Mouse (Mus musculus): ENCODE measurements around the gene Egfl6. TPM values are rescaled to one million over a fixed set of nuclear protein-coding genes. Genes with fewer than 3 reads are reported as not detected.

The Egfl6 gene
- polyA plus RNA-seq, 1 experiment from 2014 or later: 78.4 TPM

DNA sequence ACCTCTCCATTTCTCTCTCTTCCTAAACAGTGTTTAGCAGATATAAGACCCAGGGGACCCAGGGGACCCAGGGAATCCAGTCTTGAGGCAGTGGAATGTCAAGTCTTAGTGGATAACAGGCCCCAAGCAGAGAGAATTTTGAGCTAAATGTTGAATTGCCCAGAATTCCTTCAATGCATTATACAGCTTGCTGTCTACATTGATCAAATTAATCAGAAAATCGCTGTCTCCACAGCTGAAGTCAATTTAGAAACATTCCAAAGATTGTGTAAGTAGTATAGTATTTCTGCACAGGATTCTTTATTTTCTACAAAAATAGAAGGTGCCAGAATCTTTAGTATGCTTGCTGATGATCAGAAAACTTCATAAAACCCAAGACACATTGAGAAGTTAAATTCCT lies 9.4 kb downstream of the Egfl6 start:
- Histone ChIP-seq H3K36me3 (ENCODE audit: control insufficient read depth, insufficient read depth, low read length) (no peaks in the 10 kb centered on the region), H3K27me3 (replicated peaks; ENCODE audit: control insufficient read depth, insufficient read depth, low read length) (0 out of 2 replicates have a peak, but pooled peaks cover 3% of the 10 kb centered on the region), H3K9ac (ENCODE audit: low read depth, low read length) (no peak overlapping the region), H3K4me1 (ENCODE audit: control insufficient read depth, insufficient read depth, low read length) (no peaks in the 10 kb centered on the region; the same call in 1 of the 2 replicates), H3K9me3 (ENCODE audit: control insufficient read depth, low read length) (no peaks in the 10 kb centered on the region), H3K4me2 (ENCODE audit: low read depth, low read length) (no peak overlapping the region), H3K4me3 (ENCODE audit: low read depth, low read length) (no peak overlapping the region), H3K27ac (replicated peaks; ENCODE audit: low read depth, low read length) (no peak overlapping the region)
- 35% methylated on average over 1 of the region's 1 CpGs for WGBS
- DNase-seq (ENCODE audit: low spot score) (peak; percentile 64), ATAC-seq (ENCODE audit: low read depth) (no peak)

DNA sequence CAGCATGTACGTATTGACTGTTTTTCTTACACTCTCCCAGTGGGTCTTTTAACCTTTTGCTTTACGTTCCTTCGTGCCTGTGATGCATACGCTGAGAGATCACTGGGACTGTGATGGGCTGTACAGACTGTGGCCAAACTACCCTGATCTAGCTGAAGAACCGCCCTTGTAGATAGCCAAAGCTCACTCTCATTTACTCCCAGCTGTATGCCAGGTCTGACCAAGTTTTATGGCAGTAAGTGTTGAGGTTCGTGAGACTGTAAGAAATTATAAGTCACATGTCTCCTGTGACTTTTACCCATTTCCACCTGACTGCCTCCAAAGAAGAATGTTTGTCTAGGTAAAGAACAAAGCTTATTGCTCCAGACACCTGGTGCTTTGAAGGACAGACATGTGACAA lies 19.5 kb downstream of the Egfl6 start:
- Histone ChIP-seq H3K4me3 (ENCODE audit: low read depth, low read length) (no peak overlapping the region), H3K4me1 (ENCODE audit: control insufficient read depth, insufficient read depth, low read length) (no peaks in the 10 kb centered on the region), H3K9ac (ENCODE audit: low read depth, low read length) (no peak overlapping the region), H3K9me3 (ENCODE audit: control insufficient read depth, low read length) (no peaks in the 10 kb centered on the region), H3K4me2 (ENCODE audit: low read depth, low read length) (no peak overlapping the region), H3K27me3 (replicated peaks; ENCODE audit: control insufficient read depth, insufficient read depth, low read length) (peaks cover 8% of the 10 kb centered on the region; the same call in 1 of the 2 replicates), H3K27ac (replicated peaks; ENCODE audit: low read depth, low read length) (no peak overlapping the region; the same call in 1 of the 2 replicates), H3K36me3 (ENCODE audit: control insufficient read depth, insufficient read depth, low read length) (no peaks in the 10 kb centered on the region)
- no peak for DNase-seq (ENCODE audit: low spot score)
- WGBS: 79% methylated on average over 6 of the region's 6 CpGs
- ATAC-seq (ENCODE audit: low read depth): no peak

DNA sequence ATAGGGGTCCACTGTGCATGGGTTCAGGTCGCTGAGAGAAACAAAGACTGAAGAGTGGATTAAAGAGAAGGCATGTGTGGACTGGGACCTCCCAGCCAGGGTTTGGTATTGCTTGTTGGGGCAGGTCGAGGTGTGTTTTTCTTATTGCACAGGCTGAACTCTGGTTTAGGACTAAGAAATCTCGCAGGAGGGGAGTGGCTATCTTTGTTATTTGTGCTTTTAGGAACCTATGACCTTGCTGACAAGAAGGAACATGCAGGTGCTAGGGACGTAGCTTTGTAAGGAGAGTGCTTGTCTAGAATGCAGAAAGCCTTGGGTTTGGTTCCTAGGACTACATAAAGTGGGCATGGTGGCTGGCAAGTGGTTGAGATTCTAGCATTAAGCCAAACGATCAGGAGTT lies 20.1 kb downstream of the Egfl6 start:
- peak overlapping the region; percentile 52; the same call in 1 of the 2 replicates for H3K27ac ChIP-seq (replicated peaks; ENCODE audit: low read depth, low read length)

DNA sequence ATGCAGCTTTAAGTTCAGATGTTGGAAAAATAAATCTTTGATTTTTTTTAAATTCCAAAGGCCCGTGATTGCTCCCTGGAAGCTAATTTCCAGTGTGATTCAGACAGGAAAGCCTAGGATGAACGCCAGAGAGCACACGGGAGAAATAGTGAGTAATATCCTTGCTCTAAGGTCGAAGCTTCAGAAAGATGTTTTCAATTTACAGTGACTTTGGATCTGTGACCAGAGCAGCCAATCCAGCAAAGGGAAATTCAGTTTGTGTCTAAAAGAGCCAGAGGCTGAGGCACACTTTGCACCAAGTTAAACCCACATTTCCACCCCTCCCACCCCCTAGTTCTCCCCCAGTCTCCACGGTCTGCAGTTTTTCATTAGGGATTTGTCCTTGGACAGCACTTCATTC lies 20.6 kb downstream of the Egfl6 start:
- Histone ChIP-seq H3K27me3 (replicated peaks; ENCODE audit: control insufficient read depth, insufficient read depth, low read length) (peaks cover 11% of the 10 kb centered on the region; the same call in 1 of the 2 replicates), H3K9ac (ENCODE audit: low read depth, low read length) (no peak overlapping the region), H3K36me3 (ENCODE audit: control insufficient read depth, insufficient read depth, low read length) (no peaks in the 10 kb centered on the region), H3K27ac (replicated peaks; ENCODE audit: low read depth, low read length) (peak overlapping the region; percentile 52; the same call in 1 of the 2 replicates), H3K4me3 (ENCODE audit: low read depth, low read length) (no peak overlapping the region), H3K4me1 (ENCODE audit: control insufficient read depth, insufficient read depth, low read length) (no peaks in the 10 kb centered on the region), H3K9me3 (ENCODE audit: control insufficient read depth, low read length) (no peaks in the 10 kb centered on the region), H3K4me2 (ENCODE audit: low read depth, low read length) (no peak overlapping the region)
- WGBS: 49% methylated on average over 5 of the region's 5 CpGs
- no peak for ATAC-seq (ENCODE audit: low read depth)
- DNase-seq (ENCODE audit: low spot score): peak; percentile 65

More for the DNA sequence above, 20.1 kb downstream of the Egfl6 start:
- Histone ChIP-seq H3K9me3 (ENCODE audit: control insufficient read depth, low read length) (no peaks in the 10 kb centered on the region), H3K36me3 (ENCODE audit: control insufficient read depth, insufficient read depth, low read length) (no peaks in the 10 kb centered on the region), H3K9ac (ENCODE audit: low read depth, low read length) (no peak overlapping the region), H3K4me2 (ENCODE audit: low read depth, low read length) (no peak overlapping the region), H3K4me1 (ENCODE audit: control insufficient read depth, insufficient read depth, low read length) (no peaks in the 10 kb centered on the region), H3K4me3 (ENCODE audit: low read depth, low read length) (no peak overlapping the region), H3K27me3 (replicated peaks; ENCODE audit: control insufficient read depth, insufficient read depth, low read length) (peaks cover 11% of the 10 kb centered on the region; the same call in 1 of the 2 replicates)
- ATAC-seq (ENCODE audit: low read depth) (no peak), DNase-seq (ENCODE audit: low spot score) (no peak)
- WGBS: 44% methylated on average over 5 of the region's 5 CpGs

DNA sequence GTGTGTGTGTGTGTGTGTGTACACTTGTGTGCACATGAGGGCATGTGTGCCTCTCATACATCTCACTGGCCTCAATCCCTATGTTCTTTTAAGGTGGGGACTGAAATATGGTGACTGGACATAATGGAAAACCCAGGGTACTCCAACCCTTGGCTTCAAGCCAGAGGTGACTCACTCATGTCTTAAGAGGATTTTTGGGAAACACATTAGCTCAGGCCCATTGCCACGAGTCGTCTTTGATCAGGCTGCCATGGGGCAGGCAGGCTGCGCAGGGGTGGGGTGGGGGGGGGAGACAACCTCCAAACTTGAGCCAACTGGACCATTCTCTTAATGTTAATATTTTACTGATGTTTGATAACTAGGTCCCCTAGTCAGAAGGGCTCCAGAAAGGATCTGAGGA lies 26.2 kb downstream of the Egfl6 start:
- no peak for ATAC-seq (ENCODE audit: low read depth)
- H3K9me3 ChIP-seq (ENCODE audit: control insufficient read depth, low read length): no peaks in the 10 kb centered on the region
- no peaks in the 10 kb centered on the region for H3K36me3 ChIP-seq (ENCODE audit: control insufficient read depth, insufficient read depth, low read length)
- no peak overlapping the region for H3K4me3 ChIP-seq (ENCODE audit: low read depth, low read length)
- DNase-seq (ENCODE audit: low spot score): no peak
- H3K4me1 ChIP-seq (ENCODE audit: control insufficient read depth, insufficient read depth, low read length): no peaks in the 10 kb centered on the region
- H3K9ac ChIP-seq (ENCODE audit: low read depth, low read length): no peak overlapping the region
- WGBS: 85% methylated on average over 3 of the region's 3 CpGs
- no peak overlapping the region for H3K4me2 ChIP-seq (ENCODE audit: low read depth, low read length)
- H3K27me3 ChIP-seq (replicated peaks; ENCODE audit: control insufficient read depth, insufficient read depth, low read length): peaks cover 8% of the 10 kb centered on the region
- H3K27ac ChIP-seq (replicated peaks; ENCODE audit: low read depth, low read length): no peak overlapping the region

DNA sequence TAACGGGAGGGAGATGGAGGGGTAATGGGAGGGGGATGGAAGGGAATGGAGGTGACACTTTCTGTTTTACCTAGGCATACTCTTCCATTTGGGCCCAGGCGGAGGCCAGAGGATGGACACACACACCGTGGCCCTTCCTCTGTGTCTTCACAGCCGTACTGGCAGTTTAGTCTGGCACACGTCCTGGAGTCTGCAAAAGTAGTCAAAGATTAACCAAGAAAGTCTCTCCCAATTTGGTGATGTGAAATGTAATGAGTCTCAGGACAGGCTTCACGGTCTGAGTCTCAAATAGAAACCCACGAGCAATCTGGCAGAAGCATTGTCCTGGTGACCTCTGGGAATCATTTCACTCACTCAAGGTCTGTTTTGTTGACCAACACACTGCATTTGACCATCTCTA lies 33.2 kb downstream of the Egfl6 start:
- Histone ChIP-seq H3K27ac (replicated peaks; ENCODE audit: low read depth, low read length) (no peak overlapping the region), H3K4me2 (ENCODE audit: low read depth, low read length) (no peak overlapping the region), H3K4me3 (ENCODE audit: low read depth, low read length) (no peak overlapping the region), H3K27me3 (replicated peaks; ENCODE audit: control insufficient read depth, insufficient read depth, low read length) (no peaks in the 10 kb centered on the region; the same call in none of the 2 replicates), H3K36me3 (ENCODE audit: control insufficient read depth, insufficient read depth, low read length) (no peaks in the 10 kb centered on the region), H3K9ac (ENCODE audit: low read depth, low read length) (no peak overlapping the region), H3K4me1 (ENCODE audit: control insufficient read depth, insufficient read depth, low read length) (no peaks in the 10 kb centered on the region), H3K9me3 (ENCODE audit: control insufficient read depth, low read length) (no peaks in the 10 kb centered on the region)
- no peak for DNase-seq (ENCODE audit: low spot score)
- ATAC-seq (ENCODE audit: low read depth): no peak
- 84% methylated on average over 7 of the region's 7 CpGs for WGBS

DNA sequence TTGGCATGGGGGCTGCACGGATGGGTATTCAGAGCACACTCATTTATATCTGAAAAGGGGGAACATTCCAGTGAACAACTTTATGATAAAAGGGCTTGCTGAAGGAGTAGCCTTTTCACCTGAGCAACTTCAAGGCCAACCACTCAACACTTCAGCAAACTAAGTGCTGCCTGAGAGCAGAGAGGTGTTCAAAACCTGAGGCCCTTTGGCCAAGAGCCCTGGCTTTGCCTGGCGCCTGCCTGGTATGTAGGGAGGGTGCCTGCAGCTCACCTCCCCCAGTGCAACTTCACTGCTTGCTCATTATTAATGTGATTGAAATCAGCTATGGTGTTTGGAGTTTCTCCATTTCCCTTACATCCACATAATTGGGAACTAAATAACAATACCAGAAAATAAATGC lies 39.0 kb downstream of the Egfl6 start:
- Histone ChIP-seq H3K9me3 (ENCODE audit: control insufficient read depth, low read length) (no peaks in the 10 kb centered on the region), H3K36me3 (ENCODE audit: control insufficient read depth, insufficient read depth, low read length) (no peaks in the 10 kb centered on the region), H3K4me1 (ENCODE audit: control insufficient read depth, insufficient read depth, low read length) (no peaks in the 10 kb centered on the region), H3K4me3 (ENCODE audit: low read depth, low read length) (no peak overlapping the region), H3K27ac (replicated peaks; ENCODE audit: low read depth, low read length) (no peak overlapping the region), H3K9ac (ENCODE audit: low read depth, low read length) (no peak overlapping the region), H3K4me2 (ENCODE audit: low read depth, low read length) (no peak overlapping the region), H3K27me3 (replicated peaks; ENCODE audit: control insufficient read depth, insufficient read depth, low read length) (peaks cover 3% of the 10 kb centered on the region; the same call in 1 of the 2 replicates)
- no peak for DNase-seq (ENCODE audit: low spot score)
- ATAC-seq (ENCODE audit: low read depth): no peak
- 79% methylated on average over 2 of the region's 2 CpGs for WGBS

DNA sequence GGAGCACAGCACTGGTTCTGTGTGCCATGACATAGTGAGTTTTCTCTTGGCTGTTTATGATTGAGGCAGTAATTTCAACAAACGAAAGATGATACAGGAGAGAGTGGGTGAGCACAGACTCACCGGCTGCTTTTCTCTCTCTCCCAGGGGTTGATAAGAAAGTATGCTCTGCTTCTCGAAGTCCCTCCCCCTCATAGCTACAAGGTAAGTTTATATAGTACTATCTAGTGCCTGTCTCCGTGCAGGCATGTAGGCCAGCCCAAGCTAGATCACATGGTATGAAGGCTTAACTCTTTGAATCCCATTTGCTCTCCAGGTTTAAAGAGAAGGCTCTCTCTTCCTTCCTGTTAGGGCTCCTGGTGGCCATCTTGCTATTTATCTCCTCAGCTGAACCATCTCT lies 50.4 kb downstream of the Egfl6 start:
- Histone ChIP-seq H3K9me3 (ENCODE audit: control insufficient read depth, low read length) (no peaks in the 10 kb centered on the region), H3K9ac (ENCODE audit: low read depth, low read length) (no peak overlapping the region), H3K27ac (replicated peaks; ENCODE audit: low read depth, low read length) (no peak overlapping the region), H3K4me3 (ENCODE audit: low read depth, low read length) (no peak overlapping the region), H3K4me1 (ENCODE audit: control insufficient read depth, insufficient read depth, low read length) (no peaks in the 10 kb centered on the region), H3K27me3 (replicated peaks; ENCODE audit: control insufficient read depth, insufficient read depth, low read length) (peaks cover 8% of the 10 kb centered on the region), H3K36me3 (ENCODE audit: control insufficient read depth, insufficient read depth, low read length) (no peaks in the 10 kb centered on the region), H3K4me2 (ENCODE audit: low read depth, low read length) (no peak overlapping the region)
- WGBS: 53% methylated on average over 4 of the region's 4 CpGs
- DNase-seq (ENCODE audit: low spot score) (no peak), ATAC-seq (ENCODE audit: low read depth) (no peak)

DNA sequence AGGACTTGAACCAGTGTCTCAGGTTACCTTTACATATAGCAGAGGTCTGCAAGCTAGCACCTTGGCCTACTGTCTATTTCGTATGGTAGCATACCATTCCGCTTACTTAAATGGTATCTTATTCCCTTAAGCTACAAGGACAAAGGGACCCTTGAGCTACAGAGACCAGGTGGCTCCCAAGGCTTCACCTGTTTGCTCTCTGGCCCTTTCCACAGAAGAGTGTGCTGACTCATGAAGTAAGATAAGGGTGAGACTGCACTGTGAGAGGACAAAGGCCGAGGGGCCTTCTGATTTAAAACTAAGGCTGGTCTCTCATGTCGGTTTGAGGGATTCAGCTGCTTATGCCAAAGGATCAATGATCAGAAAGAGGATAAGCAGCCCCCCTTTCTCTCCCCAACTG lies 52.1 kb downstream of the Egfl6 start:
- ATAC-seq (ENCODE audit: low read depth): no peak
- H3K9me3 ChIP-seq (ENCODE audit: control insufficient read depth, low read length): no peaks in the 10 kb centered on the region

More for the DNA sequence above, 52.1 kb downstream of the Egfl6 start:
- no peak for DNase-seq (ENCODE audit: low spot score)
- Histone ChIP-seq H3K27me3 (replicated peaks; ENCODE audit: control insufficient read depth, insufficient read depth, low read length) (peaks cover 8% of the 10 kb centered on the region), H3K27ac (replicated peaks; ENCODE audit: low read depth, low read length) (no peak overlapping the region), H3K9ac (ENCODE audit: low read depth, low read length) (no peak overlapping the region), H3K36me3 (ENCODE audit: control insufficient read depth, insufficient read depth, low read length) (no peaks in the 10 kb centered on the region), H3K4me1 (ENCODE audit: control insufficient read depth, insufficient read depth, low read length) (no peaks in the 10 kb centered on the region), H3K4me2 (ENCODE audit: low read depth, low read length) (no peak overlapping the region), H3K4me3 (ENCODE audit: low read depth, low read length) (no peak overlapping the region)
- WGBS: 85% methylated on average over 4 of the region's 4 CpGs
